Mouse (Mus musculus) spleen, postnatal 0 days (tissue): ENCODE measurements around the gene Chrnd. TPM values are rescaled to one million over a fixed set of nuclear protein-coding genes. Genes with fewer than 3 reads are reported as not detected.

Source experiments
- polyA plus RNA-seq: library from polyadenylated mRNA; unstranded; fragments of >200 nt; fragmentation: Nextera tagmentation; extraction: Ambion mirVana; gene quantifications from 2 replicates; pipeline ENCODE4 v1.2.1, GENCODE M21; 2015

Gene Chrnd
- polyA plus RNA-seq: not detected in 2 replicates

DNA sequence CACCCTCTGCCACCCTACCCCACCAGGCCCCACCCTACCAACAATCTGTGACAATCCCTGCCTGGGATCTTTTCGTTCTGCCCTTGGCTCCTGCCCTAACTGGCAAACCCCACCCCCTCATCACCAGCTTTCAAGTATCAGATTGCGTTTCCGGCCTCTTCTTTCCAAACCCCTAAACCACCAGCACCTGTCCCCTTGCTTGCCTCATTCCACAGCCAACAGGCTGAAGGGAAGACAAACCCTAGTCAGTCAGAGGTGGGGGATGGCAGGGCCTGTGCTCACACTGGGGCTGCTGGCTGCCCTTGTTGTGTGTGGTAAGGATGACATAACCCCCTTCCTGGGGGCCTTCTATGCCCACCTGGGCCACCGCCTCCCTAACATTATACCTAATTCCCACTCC is at the start of gene Chrnd:
TSS of gene Chrnd (plus strand) at position 179 of the 400 bp plus-strand sequence.

DNA sequence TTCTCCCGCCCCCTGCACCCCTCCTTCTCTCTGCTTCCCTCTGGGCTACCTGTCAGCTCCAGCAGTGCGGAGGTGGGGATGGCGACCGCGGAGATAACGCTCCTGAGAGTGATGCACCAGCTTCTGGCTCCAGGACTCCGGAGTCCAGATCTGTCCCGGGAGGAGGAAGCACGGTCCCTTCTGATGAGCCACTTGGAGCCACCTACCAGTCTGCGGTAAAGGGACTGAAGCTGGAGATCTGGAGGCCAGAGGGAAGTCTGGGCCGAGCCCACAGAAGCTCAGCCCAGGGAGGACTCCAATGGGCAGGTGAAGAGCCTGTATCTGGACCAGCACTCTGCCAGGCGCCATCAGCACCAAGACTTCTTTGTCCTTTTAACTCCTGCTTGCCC is 34.2 kb upstream of the Chrnd start, which contains the start of gene Ecel1:
TSS of gene Ecel1 (minus strand) at position 323 of the 389 bp plus-strand sequence.

DNA sequence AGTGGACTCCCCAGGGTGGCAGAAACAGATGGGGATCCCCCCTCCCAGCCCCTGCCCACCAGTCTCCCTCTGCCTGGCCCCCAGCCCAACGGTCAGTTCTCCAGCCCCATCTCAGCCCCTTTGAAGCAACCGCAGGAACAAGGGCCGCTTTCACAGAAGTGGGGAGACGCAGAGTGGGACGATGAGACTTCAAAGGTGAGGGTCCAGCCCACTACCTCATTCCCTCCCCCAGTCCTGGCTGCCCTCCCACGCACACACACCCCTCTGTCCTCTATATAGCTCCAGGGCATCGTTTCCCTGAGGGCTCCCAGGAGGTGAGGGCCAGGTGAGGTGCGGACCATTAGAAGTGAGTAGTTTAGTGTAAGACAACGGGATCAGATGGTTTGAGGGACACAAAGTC is 7.4 kb upstream of the Chrnd start, which contains the start of gene Prss56:
TSS of gene Prss56 (plus strand) at position 301 of the 400 bp plus-strand sequence.

DNA sequence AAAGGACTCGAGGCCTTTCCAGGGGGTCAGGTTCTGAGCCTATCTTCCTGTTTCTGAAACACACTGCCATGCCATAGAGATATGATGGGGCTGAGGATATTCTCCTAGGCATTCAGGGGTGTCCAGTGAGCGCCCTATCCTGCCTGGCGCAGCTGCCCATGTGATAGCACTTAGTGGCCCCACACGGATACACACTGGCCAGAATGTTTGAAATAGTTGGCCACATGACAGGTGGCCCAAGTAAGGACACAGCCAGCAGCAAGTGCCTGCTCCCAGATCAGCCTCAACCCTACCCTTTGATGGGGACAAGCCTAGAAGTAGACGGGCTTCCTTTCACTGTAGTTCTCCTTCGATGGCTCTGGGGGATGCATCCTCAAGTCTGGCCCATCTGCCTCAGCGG is 14.1 kb downstream of the Chrnd start, which contains the start of gene Chrng:
TSS of gene Chrng (plus strand) at position 193 of the 400 bp plus-strand sequence.

DNA sequence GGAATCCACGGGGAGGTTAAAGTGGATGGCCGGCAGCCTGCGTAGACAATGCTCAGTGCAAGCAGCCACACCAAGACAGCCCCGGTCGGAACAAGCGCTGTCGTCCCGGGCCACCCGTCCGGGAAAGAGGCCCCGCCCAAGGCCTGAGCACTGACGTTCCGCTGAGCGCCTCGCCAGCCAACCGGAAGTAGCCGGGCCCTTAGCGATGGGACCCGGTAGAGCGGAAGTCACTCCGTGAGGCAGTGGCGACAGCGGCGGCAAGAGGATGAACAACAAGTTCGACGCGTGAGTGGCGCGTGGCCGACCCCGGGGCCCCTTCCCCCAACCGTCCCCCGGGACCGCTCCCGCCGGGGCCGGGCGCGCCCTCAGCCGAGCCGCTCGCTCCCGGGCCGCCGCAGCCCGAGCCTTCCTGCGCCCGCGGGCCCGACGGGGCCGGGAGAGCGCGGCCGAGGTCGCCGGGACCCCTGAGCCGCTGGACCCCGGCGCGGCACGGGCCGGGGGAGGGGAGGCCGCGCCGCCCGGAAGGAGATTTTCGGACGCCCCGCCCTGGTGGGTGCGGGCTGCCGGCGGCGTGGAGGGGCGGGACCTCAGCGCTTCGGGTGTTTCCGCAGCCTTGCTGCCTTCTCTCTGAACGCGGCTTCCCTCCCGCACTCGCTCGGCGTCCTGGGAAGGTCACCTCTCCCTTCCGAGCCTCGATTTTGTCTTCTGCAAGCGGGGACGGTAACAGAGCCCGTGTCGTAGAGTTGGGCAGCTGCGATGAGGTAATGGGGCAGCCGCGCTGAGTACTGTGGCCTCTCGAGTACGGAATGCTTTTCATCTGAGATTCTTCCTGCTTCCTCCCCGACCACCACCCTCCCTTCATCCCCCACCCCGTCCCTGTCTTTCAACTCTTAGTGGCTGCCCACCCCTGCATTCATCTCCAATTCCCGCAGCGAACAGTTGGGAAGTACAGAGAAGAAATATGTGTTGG is 23.6 kb downstream of the Chrnd start, which contains the start of gene Eif4e2:
TSS of gene Eif4e2 (plus strand) at position 180 of the 970 bp plus-strand sequence.

Other genes starting within 250 kb of the Chrnd start
- 0.08 and 0.10 TPM in 2 replicates for gene Alppl2, start 100.7 kb upstream of the Chrnd start, polyA plus RNA-seq
- not detected in 2 replicates for gene Alpi, start 89.0 kb upstream of the Chrnd start, polyA plus RNA-seq
- gene Akp3, start 65.6 kb upstream of the Chrnd start, polyA plus RNA-seq: not detected in 2 replicates
- 0.90 and 0.92 TPM in 2 replicates for gene Ecel1, start 34.1 kb upstream of the Chrnd start, polyA plus RNA-seq
- not detected in 2 replicates for gene Prss56, start 7.3 kb upstream of the Chrnd start, polyA plus RNA-seq
- 0.05 TPM in 1 of 2 replicates, not detected in the other for gene Chrng, start 14.1 kb downstream of the Chrnd start, polyA plus RNA-seq
- gene Eif4e2, start 23.3 kb downstream of the Chrnd start, polyA plus RNA-seq: 88.2 and 88.3 TPM in 2 replicates
- gene Efhd1, start 73.8 kb downstream of the Chrnd start, polyA plus RNA-seq: 4.4 and 5.2 TPM in 2 replicates
- gene Gigyf2, start 136.4 kb downstream of the Chrnd start, polyA plus RNA-seq: 25.3 and 26.4 TPM in 2 replicates
- 0.38 and 0.44 TPM in 2 replicates for gene Kcnj13, start 204.1 kb downstream of the Chrnd start, polyA plus RNA-seq